Mouse (Mus musculus): ENCODE results near the gene Ttc26. TPM values are rescaled to one million over a fixed set of nuclear protein-coding genes. Genes with fewer than 3 reads are reported as not detected.
A peak's percentile ranks its signal among the peaks of the same experiment; 100 is the strongest.

Gene Ttc26
- polyA plus RNA-seq (2014; fragmentation: Nextera tagmentation; extraction: Ambion mirVana) = 10.4 and 11.8 TPM in 2 replicates

GRCm38 (mm10) chr6:38381129-38381771 is at the start of gene Ttc26:
TSS of gene Ttc26 (plus strand) at chr6:38381469.
- H3K9ac ChIP-seq (replicated peaks; ENCODE audit: low read length) = peak within 1 kb of the TSS; percentile 68
- peak within 1 kb of the TSS; percentile 68 for H3K4me2 ChIP-seq (ENCODE audit: low read depth, low read length)
- H3K27ac ChIP-seq (replicated peaks; ENCODE audit: low read depth, low read length) = peak within 1 kb of the TSS; percentile 28; the same call in 1 of the 2 replicates
- WGBS = under 1% methylated on average over 26 of the region's 26 CpGs
- H3K4me1 ChIP-seq (ENCODE audit: control insufficient read depth, insufficient read depth, low read length) = no peaks in the 10 kb centered on the region
- H3K36me3 ChIP-seq (replicated peaks; ENCODE audit: control insufficient read depth, insufficient read depth, low read depth, low read length) = no peaks in the 10 kb centered on the region
- peak; percentile 93 for DNase-seq (ENCODE audit: low spot score)
- 0 out of 2 replicates have a peak, but pooled peaks have one; percentile 72 for ATAC-seq (replicated peaks; ENCODE audit: insufficient number of reproducible peaks, low FRiP score, low TSS enrichment, low read depth)
- H3K4me3 ChIP-seq (ENCODE audit: low read depth, low read length) = peak within 1 kb of the TSS; percentile 63
- no peaks in the 10 kb centered on the region for H3K27me3 ChIP-seq (ENCODE audit: control insufficient read depth, insufficient read depth, low read length)
- H3K9me3 ChIP-seq (replicated peaks; ENCODE audit: control insufficient read depth, low read length) = no peaks in the 10 kb centered on the region

DNA sequence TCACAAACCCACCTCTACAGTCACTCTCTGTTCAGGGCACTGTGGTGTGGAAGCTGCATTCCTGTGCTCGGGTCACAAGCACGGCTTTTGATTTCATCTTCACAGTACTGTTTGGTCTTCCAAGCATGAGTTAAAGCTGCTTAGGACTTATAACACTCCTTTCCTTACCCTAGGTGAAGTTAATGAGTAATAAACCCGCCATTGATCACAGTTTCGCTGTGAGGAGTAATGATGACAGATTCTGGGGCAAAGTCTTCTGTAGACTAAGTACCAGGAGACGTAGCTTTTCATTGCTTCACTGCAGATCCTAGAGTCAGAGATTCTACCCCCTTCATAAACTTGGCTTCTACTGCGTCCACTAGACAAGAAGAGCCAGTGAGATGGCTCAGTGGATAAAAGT is 46.0 kb upstream of the Ttc26 start:
- H3K36me3 ChIP-seq (replicated peaks; ENCODE audit: control insufficient read depth, insufficient read depth, low read depth, low read length) = no peaks in the 10 kb centered on the region
- H3K27ac ChIP-seq (replicated peaks; ENCODE audit: low read depth, low read length) = no peak overlapping the region
- no peaks in the 10 kb centered on the region; the same call in 1 of the 2 replicates for H3K27me3 ChIP-seq (ENCODE audit: control insufficient read depth, insufficient read depth, low read length)
- no peaks in the 10 kb centered on the region for H3K4me1 ChIP-seq (ENCODE audit: control insufficient read depth, insufficient read depth, low read length)
- ATAC-seq (replicated peaks; ENCODE audit: insufficient number of reproducible peaks, low FRiP score, low TSS enrichment, low read depth) = no peak
- H3K4me3 ChIP-seq (ENCODE audit: low read depth, low read length) = no peak overlapping the region
- H3K4me2 ChIP-seq (ENCODE audit: low read depth, low read length) = no peak overlapping the region
- no peaks in the 10 kb centered on the region for H3K9me3 ChIP-seq (replicated peaks; ENCODE audit: control insufficient read depth, low read length)
- WGBS = 88% methylated on average over 6 of the region's 6 CpGs
- H3K9ac ChIP-seq (replicated peaks; ENCODE audit: low read length) = no peak overlapping the region
- no peak for DNase-seq (ENCODE audit: low spot score)

DNA sequence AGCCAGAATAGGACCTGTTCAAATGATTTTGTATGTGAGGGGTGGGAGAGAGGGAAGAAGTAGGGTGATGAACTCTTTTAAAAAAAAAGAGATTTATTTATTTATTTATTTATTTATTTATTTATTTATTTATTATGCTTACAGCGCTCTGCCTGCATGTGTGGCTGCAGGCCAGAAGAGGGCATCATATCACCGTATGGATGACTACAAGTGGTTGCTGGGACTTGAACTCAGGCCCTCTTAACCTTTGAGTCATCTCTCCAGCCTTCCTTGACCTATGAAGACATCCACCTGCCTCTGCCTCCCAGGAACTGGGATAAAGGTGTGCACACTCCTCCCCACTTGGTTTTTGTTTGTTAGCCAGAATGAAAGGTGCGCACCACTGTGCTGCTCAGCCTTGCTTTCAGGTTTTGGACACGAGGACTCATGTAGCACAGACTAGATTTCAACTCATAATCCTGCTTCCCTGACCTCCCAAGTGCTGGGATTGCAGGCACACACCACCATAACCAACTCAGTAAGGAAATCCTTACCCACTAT is 44.0 kb upstream of the Ttc26 start:
- no peaks in the 10 kb centered on the region for H3K36me3 ChIP-seq (replicated peaks; ENCODE audit: control insufficient read depth, insufficient read depth, low read depth, low read length)
- no peaks in the 10 kb centered on the region for H3K9me3 ChIP-seq (replicated peaks; ENCODE audit: control insufficient read depth, low read length)
- H3K27ac ChIP-seq (replicated peaks; ENCODE audit: low read depth, low read length) = no peak overlapping the region
- H3K4me1 ChIP-seq (ENCODE audit: control insufficient read depth, insufficient read depth, low read length) = no peaks in the 10 kb centered on the region
- H3K27me3 ChIP-seq (ENCODE audit: control insufficient read depth, insufficient read depth, low read length) = no peaks in the 10 kb centered on the region; the same call in 1 of the 2 replicates
- no peak for DNase-seq (ENCODE audit: low spot score)
- 80% methylated on average over 4 of the region's 4 CpGs for WGBS
- no peak overlapping the region for H3K4me3 ChIP-seq (ENCODE audit: low read depth, low read length)
- no peak overlapping the region for H3K9ac ChIP-seq (replicated peaks; ENCODE audit: low read length)
- no peak overlapping the region for H3K4me2 ChIP-seq (ENCODE audit: low read depth, low read length)
- ATAC-seq (replicated peaks; ENCODE audit: insufficient number of reproducible peaks, low FRiP score, low TSS enrichment, low read depth) = no peak

DNA sequence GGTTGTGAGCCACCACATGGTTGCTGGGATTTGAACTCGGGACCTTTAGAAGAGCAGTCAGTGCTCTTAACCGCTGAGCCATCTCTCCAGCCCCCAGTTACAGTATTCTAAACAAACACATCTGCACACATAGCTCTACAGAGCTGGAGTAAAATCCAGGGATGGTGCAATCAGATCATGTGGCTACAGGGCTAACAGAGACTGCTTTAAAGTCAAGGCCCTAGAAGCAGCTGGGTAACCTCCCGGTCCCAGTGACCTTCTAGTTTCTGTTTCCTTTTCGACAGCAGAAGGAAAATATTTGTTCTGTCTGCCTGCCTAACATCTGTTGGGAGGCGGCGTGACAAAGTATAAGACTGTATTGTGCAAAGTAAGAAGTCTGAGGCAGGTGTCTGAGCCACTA is 43.3 kb upstream of the Ttc26 start:
- no peaks in the 10 kb centered on the region for H3K4me1 ChIP-seq (ENCODE audit: control insufficient read depth, insufficient read depth, low read length)

GRCm38 (mm10) chr6:38339078-38339477 is 42.2 kb upstream of the Ttc26 start:
- H3K9me3 ChIP-seq (replicated peaks; ENCODE audit: control insufficient read depth, low read length) = no peaks in the 10 kb centered on the region
- H3K4me1 ChIP-seq (ENCODE audit: control insufficient read depth, insufficient read depth, low read length) = no peaks in the 10 kb centered on the region
- no peaks in the 10 kb centered on the region; the same call in 1 of the 2 replicates for H3K27me3 ChIP-seq (ENCODE audit: control insufficient read depth, insufficient read depth, low read length)
- WGBS = 74% methylated on average over 2 of the region's 2 CpGs
- no peak overlapping the region for H3K9ac ChIP-seq (replicated peaks; ENCODE audit: low read length)
- no peak overlapping the region for H3K4me2 ChIP-seq (ENCODE audit: low read depth, low read length)
- DNase-seq (ENCODE audit: low spot score) (no peak), ATAC-seq (replicated peaks; ENCODE audit: insufficient number of reproducible peaks, low FRiP score, low TSS enrichment, low read depth) (no peak)
- H3K27ac ChIP-seq (replicated peaks; ENCODE audit: low read depth, low read length) = no peak overlapping the region
- H3K4me3 ChIP-seq (ENCODE audit: low read depth, low read length) = no peak overlapping the region
- no peaks in the 10 kb centered on the region for H3K36me3 ChIP-seq (replicated peaks; ENCODE audit: control insufficient read depth, insufficient read depth, low read depth, low read length)

More for the DNA sequence above, 43.3 kb upstream of the Ttc26 start:
- Histone ChIP-seq H3K4me3 (ENCODE audit: low read depth, low read length) (no peak overlapping the region), H3K36me3 (replicated peaks; ENCODE audit: control insufficient read depth, insufficient read depth, low read depth, low read length) (no peaks in the 10 kb centered on the region), H3K9ac (replicated peaks; ENCODE audit: low read length) (no peak overlapping the region), H3K27ac (replicated peaks; ENCODE audit: low read depth, low read length) (no peak overlapping the region), H3K27me3 (ENCODE audit: control insufficient read depth, insufficient read depth, low read length) (no peaks in the 10 kb centered on the region; the same call in 1 of the 2 replicates), H3K9me3 (replicated peaks; ENCODE audit: control insufficient read depth, low read length) (no peaks in the 10 kb centered on the region), H3K4me2 (ENCODE audit: low read depth, low read length) (no peak overlapping the region)
- no peak for ATAC-seq (replicated peaks; ENCODE audit: insufficient number of reproducible peaks, low FRiP score, low TSS enrichment, low read depth)
- 76% methylated on average over 6 of the region's 6 CpGs for WGBS
- no peak for DNase-seq (ENCODE audit: low spot score)

- Histone ChIP-seq H3K4me2 (ENCODE audit: low read depth, low read length) (no peak overlapping the region), H3K36me3 (replicated peaks; ENCODE audit: control insufficient read depth, insufficient read depth, low read depth, low read length) (no peaks in the 10 kb centered on the region), H3K9ac (replicated peaks; ENCODE audit: low read length) (no peak overlapping the region), H3K4me3 (ENCODE audit: low read depth, low read length) (no peak overlapping the region), H3K27me3 (ENCODE audit: control insufficient read depth, insufficient read depth, low read length) (no peaks in the 10 kb centered on the region; the same call in 1 of the 2 replicates), H3K27ac (replicated peaks; ENCODE audit: low read depth, low read length) (no peak overlapping the region), H3K9me3 (replicated peaks; ENCODE audit: control insufficient read depth, low read length) (no peaks in the 10 kb centered on the region), H3K4me1 (ENCODE audit: control insufficient read depth, insufficient read depth, low read length) (no peaks in the 10 kb centered on the region)
- DNase-seq (ENCODE audit: low spot score) (no peak), ATAC-seq (replicated peaks; ENCODE audit: insufficient number of reproducible peaks, low FRiP score, low TSS enrichment, low read depth) (no peak)
- WGBS = 63% methylated on average over 11 of the region's 11 CpGs
These were observed 39.3 kb upstream of the Ttc26 start for GRCm38 (mm10) chr6:38341751-38342665.

DNA sequence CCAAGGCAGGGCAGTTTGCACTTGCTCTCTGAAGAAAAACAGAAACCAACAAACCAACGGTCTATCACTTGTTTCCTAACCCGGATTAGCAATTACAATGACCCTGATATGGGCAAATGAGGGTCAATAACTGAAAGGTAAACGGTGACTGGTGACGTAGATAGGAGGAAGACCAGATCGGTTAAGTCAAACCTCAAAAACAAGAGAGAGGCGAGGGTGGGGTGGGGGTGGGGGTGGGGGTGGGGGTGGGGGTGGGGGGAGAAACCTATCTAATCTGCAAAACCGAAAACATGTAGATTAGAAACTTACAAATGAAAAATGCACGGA is 38.6 kb upstream of the Ttc26 start:
- Histone ChIP-seq H3K27me3 (ENCODE audit: control insufficient read depth, insufficient read depth, low read length) (no peaks in the 10 kb centered on the region; the same call in 1 of the 2 replicates), H3K27ac (replicated peaks; ENCODE audit: low read depth, low read length) (no peak overlapping the region)
- ATAC-seq (replicated peaks; ENCODE audit: insufficient number of reproducible peaks, low FRiP score, low TSS enrichment, low read depth) = no peak

More for the DNA sequence above, 38.6 kb upstream of the Ttc26 start:
- WGBS = 76% methylated on average over 8 of the region's 8 CpGs
- DNase-seq (ENCODE audit: low spot score) = no peak
- H3K9ac ChIP-seq (replicated peaks; ENCODE audit: low read length) = no peak overlapping the region
- no peak overlapping the region for H3K4me2 ChIP-seq (ENCODE audit: low read depth, low read length)
- H3K4me1 ChIP-seq (ENCODE audit: control insufficient read depth, insufficient read depth, low read length) = no peaks in the 10 kb centered on the region
- no peaks in the 10 kb centered on the region for H3K9me3 ChIP-seq (replicated peaks; ENCODE audit: control insufficient read depth, low read length)
- no peak overlapping the region for H3K4me3 ChIP-seq (ENCODE audit: low read depth, low read length)
- no peaks in the 10 kb centered on the region for H3K36me3 ChIP-seq (replicated peaks; ENCODE audit: control insufficient read depth, insufficient read depth, low read depth, low read length)

All from embryonic facial prominence, embryonic 11.5 days (tissue).